Mouse (Mus musculus): ENCODE data around the gene Zc3h12b. TPM values are rescaled to one million over a fixed set of nuclear protein-coding genes. Genes with fewer than 3 reads are reported as not detected.

Zc3h12b gene
- polyA plus RNA-seq (2014; fragmentation: Nextera tagmentation; extraction: Ambion mirVana), result 2.3 and 3.5 TPM in 2 replicates

DNA sequence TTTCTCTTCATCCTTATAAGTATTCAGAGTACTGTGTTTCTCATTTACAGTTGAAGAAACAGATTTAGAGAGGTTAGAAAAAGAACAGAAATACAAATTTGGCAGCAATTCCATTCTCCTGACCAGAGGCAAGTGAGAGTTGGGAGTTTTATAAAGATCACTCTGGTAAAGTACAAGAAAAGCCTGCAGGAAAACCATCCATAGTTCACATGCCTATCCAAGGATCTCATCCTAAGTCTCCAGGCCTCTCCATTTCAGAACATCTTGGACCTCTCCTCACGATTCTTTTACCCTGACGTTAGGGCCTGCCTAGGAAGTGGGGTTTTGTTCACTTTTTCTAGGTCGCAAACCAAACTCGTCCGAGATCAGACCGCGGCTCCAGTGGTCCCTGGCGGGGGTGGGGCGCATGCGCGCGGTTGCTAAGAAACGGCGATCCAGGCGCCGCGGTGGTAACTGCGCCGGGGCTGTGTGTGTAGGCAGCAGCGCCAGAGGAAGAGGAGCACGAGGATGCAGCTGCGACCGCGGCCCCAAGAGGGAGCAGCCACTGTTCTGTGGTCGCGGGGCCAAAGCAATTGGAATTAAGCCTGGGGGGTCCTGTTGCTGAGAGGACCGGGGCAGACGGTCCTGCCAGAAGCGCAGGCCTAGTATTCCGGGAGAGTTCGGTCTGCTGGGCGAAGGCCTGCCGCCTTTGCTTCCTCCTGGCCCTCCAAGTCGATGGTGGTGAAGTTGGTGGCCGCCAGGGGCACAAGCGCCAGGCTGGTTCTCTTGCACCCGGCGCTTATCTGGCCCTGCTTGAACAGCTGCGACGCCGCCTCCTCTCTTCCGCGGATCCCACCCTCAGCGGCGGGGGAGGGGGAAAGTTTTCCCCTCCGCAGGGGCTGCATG is at the start of gene Zc3h12b:
Gene Zc3h12b (plus strand): TSS at position 452 of the 885 bp plus-strand sequence.
- 7% methylated on average over 39 of the region's 46 CpGs for WGBS
- H3K27me3 ChIP-seq (ENCODE audit: insufficient read depth, low read length), result no peaks in the 10 kb centered on the region
- no peaks in the 10 kb centered on the region for H3K9me3 ChIP-seq (ENCODE audit: low read depth, low read length)
- no peaks in the 10 kb centered on the region for H3K4me1 ChIP-seq (ENCODE audit: insufficient read depth)
- H3K4me3 ChIP-seq (ENCODE audit: low read depth, low read length), result peak within 1 kb of the TSS; percentile 42
- peak within 1 kb of the TSS; percentile 54; the same call in 1 of the 2 replicates for H3K27ac ChIP-seq (ENCODE audit: low read depth)
- ATAC-seq (ENCODE audit: insufficient read depth) (peak; percentile 99), DNase-seq (peak; percentile 82)
- H3K9ac ChIP-seq, result peak within 1 kb of the TSS; percentile 53
- peak; percentile 59 for TF ChIP-seq CTCF (IDR thresholded peaks at IDR 0.05; ENCODE audit: low read depth)
- peak within 1 kb of the TSS; percentile 57 for H3K4me2 ChIP-seq
- no peaks in the 10 kb centered on the region for H3K36me3 ChIP-seq (ENCODE audit: insufficient read depth)

DNA sequence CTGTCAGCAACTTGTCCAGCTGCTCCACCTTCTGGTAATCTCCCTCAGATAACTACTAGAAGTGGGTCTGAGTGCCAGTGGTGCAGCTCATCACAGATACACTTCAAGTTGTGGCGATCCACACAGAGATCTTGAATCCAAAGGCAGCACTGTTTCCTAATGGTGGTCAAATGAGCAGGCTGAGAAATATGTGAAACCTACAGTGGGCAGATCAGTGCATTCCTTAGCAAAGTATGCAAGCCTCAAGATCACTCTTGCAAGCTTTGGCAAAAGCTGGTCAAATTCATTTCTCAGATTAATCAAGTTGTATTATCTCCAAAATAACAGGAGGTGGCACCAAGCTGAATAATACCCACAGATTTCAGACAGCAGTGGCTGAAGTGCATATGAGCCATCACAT is 29.3 kb upstream of the Zc3h12b start:
- DNase-seq (no peak), ATAC-seq (ENCODE audit: insufficient read depth) (no peak)
- Histone ChIP-seq H3K36me3 (ENCODE audit: insufficient read depth) (no peaks in the 10 kb centered on the region), H3K4me3 (ENCODE audit: low read depth, low read length) (no peak overlapping the region), H3K9me3 (ENCODE audit: low read depth, low read length) (no peaks in the 10 kb centered on the region), H3K9ac (no peak overlapping the region), H3K27ac (ENCODE audit: low read depth) (no peak overlapping the region), H3K4me1 (ENCODE audit: insufficient read depth) (no peaks in the 10 kb centered on the region), H3K27me3 (ENCODE audit: insufficient read depth, low read length) (no peaks in the 10 kb centered on the region), H3K4me2 (no peak overlapping the region)
- WGBS, result 64% methylated on average over 1 of the region's 1 CpGs
- TF ChIP-seq CTCF (IDR thresholded peaks at IDR 0.05; ENCODE audit: low read depth), result no peak

DNA sequence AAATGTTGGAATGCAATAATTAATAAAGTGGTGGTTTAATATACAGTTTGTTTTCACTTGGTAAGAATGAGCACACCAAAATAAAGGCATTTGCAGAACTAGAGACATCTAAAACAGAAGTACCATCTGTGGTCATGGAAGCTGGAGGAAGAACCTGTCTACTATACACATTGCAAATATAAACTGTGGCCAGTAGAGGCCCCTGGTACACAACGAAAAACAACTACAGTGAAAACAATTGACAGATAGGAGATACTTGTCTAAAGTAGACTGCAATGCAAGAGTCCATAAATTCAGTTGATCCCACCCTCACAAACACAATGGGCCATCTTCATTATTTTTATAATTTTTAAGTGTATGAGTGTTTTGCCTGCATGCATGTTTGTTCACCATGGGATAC is 24.4 kb upstream of the Zc3h12b start:
- no peak overlapping the region for H3K4me2 ChIP-seq
- H3K36me3 ChIP-seq (ENCODE audit: insufficient read depth), result no peaks in the 10 kb centered on the region
- WGBS, result 47% methylated on average over 1 of the region's 1 CpGs
- DNase-seq, result peak; percentile 9
- H3K27ac ChIP-seq (ENCODE audit: low read depth), result no peak overlapping the region
- no peaks in the 10 kb centered on the region for H3K27me3 ChIP-seq (ENCODE audit: insufficient read depth, low read length)
- no peak overlapping the region for H3K9ac ChIP-seq
- no peak for TF ChIP-seq CTCF (IDR thresholded peaks at IDR 0.05; ENCODE audit: low read depth)
- H3K9me3 ChIP-seq (ENCODE audit: low read depth, low read length), result no peaks in the 10 kb centered on the region
- no peak for ATAC-seq (ENCODE audit: insufficient read depth)
- H3K4me1 ChIP-seq (ENCODE audit: insufficient read depth), result no peaks in the 10 kb centered on the region
- H3K4me3 ChIP-seq (ENCODE audit: low read depth, low read length), result no peak overlapping the region

DNA sequence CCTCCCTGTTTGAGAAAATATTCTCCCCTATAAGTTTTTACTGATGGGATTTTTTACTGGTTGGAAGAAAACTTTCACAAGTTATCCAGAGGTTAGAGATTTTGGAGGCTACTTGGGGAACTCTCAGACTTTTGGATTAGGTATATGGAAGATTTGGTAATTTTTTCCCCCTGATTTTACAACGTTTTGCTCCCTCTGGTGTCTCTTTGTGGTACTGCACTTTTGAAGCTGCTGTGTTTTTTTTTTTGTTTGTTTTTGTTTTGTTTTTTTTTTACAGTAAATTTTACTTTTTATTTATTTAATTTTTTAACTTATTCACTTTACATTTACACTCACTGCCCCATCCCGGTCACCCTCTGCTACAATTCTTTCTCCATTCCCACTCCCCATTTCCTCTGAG is 26.8 kb downstream of the Zc3h12b start:
- no peaks in the 10 kb centered on the region for H3K27me3 ChIP-seq (ENCODE audit: insufficient read depth, low read length)
- no peak overlapping the region for H3K4me3 ChIP-seq (ENCODE audit: low read depth, low read length)
- H3K9ac ChIP-seq, result no peak overlapping the region
- DNase-seq, result peak; percentile 41
- no peak overlapping the region for H3K4me2 ChIP-seq
- H3K4me1 ChIP-seq (ENCODE audit: insufficient read depth), result no peaks in the 10 kb centered on the region
- no peak overlapping the region for H3K27ac ChIP-seq (ENCODE audit: low read depth)
- ATAC-seq (ENCODE audit: insufficient read depth), result no peak
- no peaks in the 10 kb centered on the region for H3K9me3 ChIP-seq (ENCODE audit: low read depth, low read length)
- 43% methylated on average over 2 of the region's 2 CpGs for WGBS
- no peaks in the 10 kb centered on the region for H3K36me3 ChIP-seq (ENCODE audit: insufficient read depth)
- TF ChIP-seq CTCF (IDR thresholded peaks at IDR 0.05; ENCODE audit: low read depth), result peak; percentile 46

DNA sequence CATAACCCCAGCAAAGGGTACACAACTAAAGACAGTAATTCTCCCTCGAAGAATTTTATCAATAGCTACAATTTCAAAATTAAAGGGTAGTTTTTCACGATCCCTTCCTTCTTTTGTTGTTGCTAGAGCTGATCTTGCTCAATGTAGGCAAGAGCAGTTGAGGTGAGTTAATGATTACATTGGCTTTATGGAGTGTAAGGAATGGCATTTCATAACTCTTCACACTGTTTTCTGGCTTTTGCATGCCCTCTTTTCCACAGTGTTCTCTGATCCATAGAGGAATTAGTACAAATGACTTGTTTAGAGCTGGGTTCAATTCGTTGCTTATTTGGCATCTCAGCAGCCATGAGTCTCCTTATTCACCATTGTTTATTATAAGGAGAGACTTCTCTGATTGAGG is 84.4 kb downstream of the Zc3h12b start:
- H3K36me3 ChIP-seq (ENCODE audit: insufficient read depth), result no peaks in the 10 kb centered on the region
- H3K27ac ChIP-seq (ENCODE audit: low read depth), result no peak overlapping the region
- DNase-seq (no peak), ATAC-seq (ENCODE audit: insufficient read depth) (no peak)
- no peak overlapping the region for H3K4me3 ChIP-seq (ENCODE audit: low read depth, low read length)
- no peaks in the 10 kb centered on the region for H3K9me3 ChIP-seq (ENCODE audit: low read depth, low read length)
- 75% methylated on average over 3 of the region's 3 CpGs for whole genome bisulfite sequencing
- no peaks in the 10 kb centered on the region for H3K4me1 ChIP-seq (ENCODE audit: insufficient read depth)
- TF ChIP-seq CTCF (IDR thresholded peaks at IDR 0.05; ENCODE audit: low read depth), result no peak
- no peak overlapping the region for H3K9ac ChIP-seq
- no peak overlapping the region for H3K4me2 ChIP-seq
- no peaks in the 10 kb centered on the region for H3K27me3 ChIP-seq (ENCODE audit: insufficient read depth, low read length)

DNA sequence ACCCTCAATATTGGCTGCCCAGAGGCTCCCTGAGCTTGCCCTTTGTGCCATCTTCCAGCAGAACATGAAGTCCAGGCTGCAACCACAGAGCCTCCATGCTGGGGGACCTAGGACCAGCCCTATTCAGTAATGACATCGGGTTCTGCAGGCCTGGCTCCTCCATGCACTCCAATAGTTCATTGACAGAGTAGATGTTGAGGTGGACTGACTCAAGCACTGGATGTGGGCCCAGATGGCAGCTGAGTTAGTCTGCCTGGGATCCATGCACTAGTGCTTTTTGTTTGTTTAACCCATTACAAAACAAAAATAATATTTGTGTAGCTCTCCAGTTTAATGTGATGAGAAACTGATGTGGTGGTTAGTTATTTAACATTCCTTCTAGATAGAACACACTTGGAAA is 90.3 kb downstream of the Zc3h12b start:
- no peaks in the 10 kb centered on the region for H3K4me1 ChIP-seq (ENCODE audit: insufficient read depth)
- H3K9me3 ChIP-seq (ENCODE audit: low read depth, low read length), result no peaks in the 10 kb centered on the region
- H3K4me2 ChIP-seq, result no peak overlapping the region
- ATAC-seq (ENCODE audit: insufficient read depth) (no peak), DNase-seq (no peak)
- no peak overlapping the region for H3K27ac ChIP-seq (ENCODE audit: low read depth)
- H3K36me3 ChIP-seq (ENCODE audit: insufficient read depth), result no peaks in the 10 kb centered on the region
- H3K4me3 ChIP-seq (ENCODE audit: low read depth, low read length), result no peak overlapping the region
- TF ChIP-seq CTCF (IDR thresholded peaks at IDR 0.05; ENCODE audit: low read depth), result no peak
- no peak overlapping the region for H3K9ac ChIP-seq
- WGBS, result 85% methylated on average over 1 of the region's 1 CpGs
- H3K27me3 ChIP-seq (ENCODE audit: insufficient read depth, low read length), result no peaks in the 10 kb centered on the region

DNA sequence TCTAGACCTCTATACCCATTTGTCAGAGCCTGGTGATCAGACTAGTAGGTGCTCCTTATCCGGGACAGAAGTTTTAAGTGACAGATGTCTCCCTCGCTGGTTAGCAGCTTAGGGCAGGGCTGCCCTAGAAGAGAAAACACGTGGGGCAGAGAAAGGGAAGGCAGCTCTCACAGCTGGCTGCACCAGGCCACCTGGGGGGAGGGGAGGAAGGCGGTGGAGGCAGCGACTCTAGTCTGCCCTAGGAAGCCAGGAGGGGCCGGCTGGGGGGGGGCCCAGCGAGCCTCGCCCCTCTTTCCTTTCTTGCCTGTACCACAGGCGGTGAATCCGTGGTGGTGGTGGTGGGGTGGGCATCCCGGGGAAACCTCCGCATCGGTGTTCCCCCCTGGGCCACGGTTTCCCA is 141.3 kb downstream of the Zc3h12b start:
- no peak for DNase-seq
- Histone ChIP-seq H3K27ac (ENCODE audit: low read depth) (no peak overlapping the region), H3K9ac (no peak overlapping the region), H3K4me1 (ENCODE audit: insufficient read depth) (no peaks in the 10 kb centered on the region), H3K27me3 (ENCODE audit: insufficient read depth, low read length) (no peaks in the 10 kb centered on the region), H3K9me3 (ENCODE audit: low read depth, low read length) (no peaks in the 10 kb centered on the region), H3K4me3 (ENCODE audit: low read depth, low read length) (no peak overlapping the region), H3K4me2 (no peak overlapping the region), H3K36me3 (ENCODE audit: insufficient read depth) (no peaks in the 10 kb centered on the region)
- no peak for ATAC-seq (ENCODE audit: insufficient read depth)
- 62% methylated on average over 9 of the region's 14 CpGs for WGBS
- no peak for TF ChIP-seq CTCF (IDR thresholded peaks at IDR 0.05; ENCODE audit: low read depth)
